Mouse (Mus musculus) urinary bladder, postnatal 36 days (tissue): ENCODE measurements around the gene Map1a.

Experiments
- DNase-seq, 2 experiments: peaks; one replicate each; pipeline ENCODE4 v3.0.0; 2022; ENCODE audit warnings: low spot score in 2 of 2, mixed read lengths in 1 of 2

Gene Map1a

GRCm38 (mm10) chr2:121288901-121289729, at the start of gene Map1a:
Gene Map1a (plus strand): TSS chr2:121289600.
- DNase-seq, result peak; percentile 81 to 85

DNA sequence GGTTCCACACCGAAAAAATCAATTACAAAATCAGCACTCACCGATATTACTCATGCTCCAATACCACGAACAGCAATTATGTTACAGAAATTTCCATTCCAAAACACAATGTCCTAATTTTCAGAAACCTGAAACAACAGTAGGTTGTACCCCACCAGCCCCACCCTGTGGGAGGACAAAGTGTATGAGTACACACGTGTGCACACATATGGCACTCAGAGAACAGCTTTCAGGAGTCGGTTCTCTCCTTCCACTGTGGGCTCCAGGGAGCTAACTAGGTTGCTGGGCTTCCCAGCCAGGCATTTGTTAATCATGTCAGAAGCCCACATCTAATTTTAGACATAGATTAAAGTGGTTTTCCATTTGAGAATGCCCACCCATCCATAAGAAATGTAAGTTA, 45.3 kb upstream of the Map1a start:
- DNase-seq, result no peak

GRCm38 (mm10) chr2:121249758-121250157, 39.6 kb upstream of the Map1a start:
- DNase-seq, result no peak

DNA sequence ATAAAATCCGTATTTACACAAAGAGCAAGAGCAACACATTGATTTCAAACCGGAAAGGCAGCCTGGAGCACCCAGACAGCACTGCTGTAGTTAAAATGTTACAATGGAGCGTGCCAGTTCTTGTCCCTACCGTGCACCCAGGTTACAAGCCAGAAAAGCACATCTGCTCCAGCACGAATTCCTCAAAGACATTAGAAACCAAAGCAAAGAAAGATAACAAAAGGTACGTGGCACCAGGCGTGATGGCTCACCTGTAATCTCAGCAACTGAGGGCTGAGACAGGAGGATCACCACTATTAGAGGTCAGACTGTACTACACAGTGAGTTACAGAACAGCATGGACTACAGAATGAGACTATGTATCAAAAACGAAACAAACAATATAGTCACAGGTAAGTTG, 21.0 kb upstream of the Map1a start:
- peak; percentile 20 to 26 for DNase-seq

- no peak for DNase-seq
These were observed 18.7 kb upstream of the Map1a start for GRCm38 (mm10) chr2:121270521-121271235.

GRCm38 (mm10) chr2:121271236-121271927, 18.0 kb upstream of the Map1a start, which contains the start of gene Trp53bp1:
Gene Trp53bp1 (minus strand): TSS chr2:121271407.
- DNase-seq, result peak; percentile 94

GRCm38 (mm10) chr2:121271928-121272516, 17.4 kb upstream of the Map1a start:
- no peak for DNase-seq

DNA sequence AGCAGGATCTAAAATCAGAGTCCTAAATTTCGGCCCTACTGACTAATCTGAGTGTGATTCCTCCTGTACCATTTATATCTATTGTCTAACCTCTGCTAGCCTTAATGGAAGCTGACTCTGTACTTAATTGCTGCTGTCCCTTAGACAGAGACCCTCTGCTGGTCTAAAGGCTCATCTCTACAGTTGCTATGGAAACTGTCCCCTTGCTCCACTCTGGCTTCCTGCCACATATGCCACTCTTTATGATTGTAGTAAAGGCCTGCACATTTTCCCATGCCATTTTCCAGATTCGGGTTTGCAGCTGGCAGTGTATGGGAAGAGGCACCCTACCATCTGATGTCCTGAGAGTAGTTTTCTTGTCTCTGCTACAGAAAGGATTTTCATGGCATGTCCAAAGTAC, 1.6 kb upstream of the Map1a start:
- DNase-seq, result no peak

DNA sequence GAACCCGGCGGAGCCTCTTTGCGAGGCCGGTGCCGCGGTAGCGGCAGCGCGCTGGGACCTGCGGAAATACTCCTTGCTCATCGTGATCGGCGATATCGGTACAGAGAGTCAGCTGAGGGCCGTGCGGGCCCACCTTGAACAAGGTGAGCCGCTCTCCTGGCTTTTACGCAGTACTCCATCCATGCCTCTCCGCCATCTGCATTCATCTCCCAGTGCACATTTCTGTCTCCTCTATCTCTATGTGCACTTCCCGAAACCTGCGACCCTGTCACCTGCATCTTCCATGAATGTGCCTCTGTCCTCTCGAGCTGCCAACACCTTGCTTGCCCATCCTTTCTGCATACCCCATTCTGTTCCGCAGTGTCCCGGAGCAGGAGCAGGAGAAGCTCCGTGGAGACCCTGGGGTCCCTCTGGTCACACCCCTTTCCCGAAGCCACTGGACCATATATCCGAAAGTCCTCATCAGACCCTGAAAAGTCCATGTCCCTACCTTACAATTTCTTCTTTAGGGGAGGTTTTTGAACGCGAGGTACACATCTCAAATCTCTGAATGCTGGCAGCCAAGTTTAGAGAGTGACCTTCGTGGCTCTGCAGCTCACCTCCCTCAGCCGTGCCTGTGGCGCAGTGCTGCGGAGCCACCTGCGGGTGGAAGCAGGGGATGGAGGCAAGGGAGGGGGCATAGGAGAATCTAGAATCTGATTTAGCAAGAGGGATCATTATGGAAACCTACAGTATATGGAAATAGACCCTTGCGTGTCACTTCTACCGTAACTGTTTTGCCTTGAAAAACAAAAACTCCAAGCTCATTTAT, 535 bp downstream of the Map1a start:
- DNase-seq, result no peak

DNA sequence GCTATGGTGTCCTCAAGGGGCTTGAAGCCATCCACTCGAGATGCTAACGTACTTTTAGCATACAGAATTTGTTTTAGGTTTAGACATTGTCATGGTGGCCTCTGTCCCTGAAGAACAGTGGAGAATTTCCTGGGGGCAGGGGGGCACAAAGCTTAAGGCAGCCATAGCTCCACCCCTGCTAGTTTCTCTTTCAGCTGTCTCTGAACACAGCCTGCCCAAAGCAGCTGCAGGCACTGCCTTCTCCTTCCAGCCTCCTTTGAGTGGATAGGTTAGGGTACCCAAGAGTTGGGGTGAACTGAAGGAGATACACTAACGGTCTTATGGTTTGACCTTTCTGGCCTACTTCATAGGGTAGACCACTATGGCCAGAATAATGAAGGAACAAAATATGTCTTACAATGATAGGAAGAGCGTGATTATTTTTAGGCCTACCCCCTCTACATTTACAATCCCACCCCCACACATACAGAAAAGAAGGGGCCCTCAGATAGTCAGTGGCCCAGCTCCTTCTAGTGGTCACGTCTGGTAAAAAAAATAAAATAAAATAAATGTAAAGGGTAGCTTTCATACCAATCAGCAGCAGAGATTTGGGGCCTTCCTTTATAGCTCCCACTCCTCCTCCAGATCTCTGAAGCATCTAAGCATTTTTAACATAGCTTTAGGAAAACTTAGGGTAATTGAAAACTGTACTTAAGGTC, 3.1 kb downstream of the Map1a start:
- DNase-seq, result no peak

- DNase-seq, result peak in 1 of 2 experiments; percentile 40
These were observed 4.8 kb downstream of the Map1a start for GRCm38 (mm10) chr2:121294182-121294581.

DNA sequence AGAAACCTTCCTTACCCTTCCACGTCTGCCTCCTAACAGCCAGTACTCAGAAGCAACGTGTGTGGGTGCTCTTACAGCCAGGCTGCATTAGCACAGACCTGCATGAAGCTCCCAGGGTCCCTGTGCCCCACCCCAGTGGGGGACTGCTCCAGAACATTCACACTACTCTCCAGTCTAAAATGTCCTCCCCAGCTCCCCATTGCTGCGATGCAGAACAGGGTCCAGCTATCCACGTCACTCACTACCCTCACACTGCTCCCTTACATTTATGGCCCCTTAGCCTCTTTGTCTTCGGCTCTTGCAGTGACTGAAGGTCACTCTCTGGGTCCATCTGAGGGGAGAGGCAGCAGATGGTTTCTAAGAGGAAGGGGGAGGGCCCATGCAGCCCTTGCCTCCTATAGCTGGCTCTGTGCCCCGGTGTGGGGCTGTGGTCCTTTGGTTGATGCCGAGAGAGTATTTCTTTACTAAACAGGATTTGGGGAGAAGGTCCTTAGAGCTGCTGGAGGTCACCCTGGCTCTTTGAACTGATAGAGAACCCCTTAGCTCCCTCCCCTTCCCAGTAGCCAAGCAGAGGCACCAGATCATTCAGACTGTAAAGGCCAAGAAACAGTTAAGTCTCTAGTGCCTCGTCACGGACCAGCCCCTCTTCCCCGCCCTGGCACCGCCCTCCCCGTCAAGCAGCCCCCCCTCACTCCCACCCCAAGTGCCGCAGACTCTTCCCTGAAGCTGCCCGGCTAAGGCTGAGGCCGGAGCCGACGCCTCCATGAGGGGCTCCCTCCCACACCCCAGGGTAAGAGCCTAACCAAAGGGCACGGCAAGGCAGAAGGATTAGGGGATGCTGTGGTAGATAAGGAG, 5.6 kb downstream of the Map1a start:
- DNase-seq, result no peak

DNA sequence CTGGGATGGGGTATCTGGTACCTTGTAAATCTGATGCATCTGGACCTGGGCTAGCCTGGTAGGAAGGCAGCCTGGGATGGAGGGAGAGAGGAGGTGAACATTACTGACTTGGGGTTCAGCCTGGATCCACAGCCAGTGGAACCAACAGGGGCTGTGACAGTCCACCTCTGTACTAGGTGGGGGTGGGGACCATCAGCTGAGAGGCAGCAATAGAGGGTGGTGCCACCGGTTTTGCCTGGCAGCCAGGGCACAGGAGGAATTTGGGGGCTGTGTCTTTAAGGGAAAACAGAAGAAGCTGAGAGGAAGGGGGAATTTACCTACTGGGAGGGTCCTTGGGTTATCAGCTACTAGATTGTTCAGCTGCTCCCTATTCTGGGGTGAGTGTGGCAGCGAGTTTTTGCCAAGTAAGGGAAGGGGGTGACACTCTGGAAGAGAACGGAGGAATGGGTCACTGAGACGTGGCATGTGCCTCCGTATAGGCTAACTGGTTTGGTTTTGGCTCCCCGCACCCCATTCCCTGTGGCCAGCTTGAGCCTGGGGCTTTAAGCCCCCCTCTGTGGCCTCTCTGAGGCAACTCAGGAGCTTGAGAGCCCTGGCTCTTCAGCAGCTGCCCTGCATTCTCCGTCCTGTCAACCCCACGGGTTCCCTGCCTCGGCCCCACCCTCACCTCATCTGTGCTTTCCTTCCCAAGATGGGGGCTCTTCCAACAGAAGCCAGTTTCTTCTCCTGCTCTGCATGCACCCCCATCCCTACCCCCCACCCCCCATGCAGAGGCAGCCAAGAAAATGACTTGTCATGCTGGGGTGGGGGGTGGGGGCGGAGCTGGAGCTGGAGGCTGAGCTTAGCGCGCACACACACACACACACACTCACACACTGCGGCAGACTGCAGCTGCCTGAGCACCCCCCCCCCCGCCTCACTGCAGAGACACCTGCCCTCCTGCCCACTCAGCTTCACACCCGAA, 6.5 kb downstream of the Map1a start:
- no peak for DNase-seq

GRCm38 (mm10) chr2:121296754-121297231, 7.4 kb downstream of the Map1a start:
- DNase-seq, result no peak

- no peak for DNase-seq
These were observed 8.3 kb downstream of the Map1a start for GRCm38 (mm10) chr2:121297701-121298100.

DNA sequence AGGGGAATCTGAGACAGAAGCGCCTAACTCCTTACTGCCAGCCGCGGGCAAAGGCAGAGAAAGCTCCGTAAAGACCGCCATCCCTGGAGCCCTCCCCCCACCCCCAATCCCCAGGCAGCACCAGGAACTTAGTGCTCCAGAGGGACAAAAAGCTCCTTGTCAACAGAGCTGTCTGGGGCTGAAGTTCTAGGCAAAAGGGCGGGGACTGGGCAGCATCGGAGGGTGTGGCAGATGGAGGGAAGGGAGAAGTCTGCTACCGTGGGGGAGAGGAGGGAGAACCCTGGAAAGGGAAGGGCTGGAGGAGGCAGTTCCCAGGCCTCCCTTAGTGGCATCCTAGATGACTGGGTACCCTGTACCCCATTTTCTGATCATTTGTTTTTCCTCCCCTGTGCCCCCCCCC, 8.7 kb downstream of the Map1a start:
- DNase-seq, result no peak

DNA sequence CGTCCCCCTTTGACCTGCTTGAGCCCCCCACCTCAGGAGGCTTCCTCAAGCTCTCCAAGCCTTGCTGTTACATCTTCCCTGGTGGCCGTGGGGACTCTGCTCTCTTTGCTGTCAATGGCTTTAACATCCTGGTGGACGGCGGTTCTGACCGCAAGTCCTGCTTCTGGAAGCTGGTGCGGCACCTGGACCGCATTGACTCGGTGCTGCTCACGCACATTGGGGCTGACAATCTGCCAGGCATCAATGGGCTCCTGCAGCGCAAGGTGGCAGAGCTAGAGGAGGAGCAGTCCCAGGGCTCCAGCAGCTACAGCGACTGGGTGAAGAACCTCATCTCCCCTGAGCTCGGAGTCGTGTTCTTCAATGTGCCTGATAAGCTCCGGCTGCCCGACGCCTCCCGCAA, 10.1 kb downstream of the Map1a start:
- no peak for DNase-seq

- no peak for DNase-seq
These were observed 10.6 kb downstream of the Map1a start for GRCm38 (mm10) chr2:121300036-121300435.
